Mouse (Mus musculus): Measurements from ENCODE around the gene Kcnq2. TPM values are rescaled to one million over a fixed set of nuclear protein-coding genes. Genes with fewer than 3 reads are reported as not detected.

Gene Kcnq2
- polyA plus RNA-seq, 1 experiment from 2014 or later = 0.11 TPM

DNA sequence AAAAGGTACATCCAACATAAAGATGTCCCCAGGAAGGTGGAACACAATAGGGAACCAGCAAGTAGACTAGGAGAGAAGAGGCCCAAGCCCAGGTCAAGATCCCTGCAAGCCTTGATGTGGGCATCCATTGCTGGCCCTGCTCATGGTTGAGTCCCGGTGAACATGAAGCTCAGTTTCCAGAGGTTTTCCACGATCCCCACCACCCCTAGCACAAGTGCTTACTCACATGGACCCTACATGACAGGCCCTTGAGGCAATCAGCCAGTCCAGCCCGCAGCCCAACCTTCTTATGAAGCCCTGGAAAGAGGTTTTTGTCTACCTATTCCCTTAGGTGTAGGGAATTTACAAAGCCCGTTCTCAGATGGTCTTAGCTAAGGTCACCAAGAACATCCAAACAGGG is 22.1 kb upstream of the Kcnq2 start:
- 62% methylated on average over 4 of the region's 4 CpGs for WGBS
- Histone ChIP-seq H3K4me1 (replicated peaks) (peaks cover 59% of the 10 kb centered on the region), H3K4me3 (peak overlapping the region; percentile 55), H3K9me3 (replicated peaks) (no peaks in the 10 kb centered on the region), H3K27ac (ENCODE audit: poor library complexity, severe bottlenecking) (peak overlapping the region; percentile 79; the same call in 1 of the 2 replicates), H3K9ac (peak overlapping the region; percentile 76; the same call in 1 of the 2 replicates), H3K36me3 (peaks cover 11% of the 10 kb centered on the region), H3K27me3 (replicated peaks) (peaks cover 53% of the 10 kb centered on the region), H3K4me2 (peak overlapping the region; percentile 62)
- no peak for ATAC-seq (ENCODE audit: insufficient number of reproducible peaks, low FRiP score)

DNA sequence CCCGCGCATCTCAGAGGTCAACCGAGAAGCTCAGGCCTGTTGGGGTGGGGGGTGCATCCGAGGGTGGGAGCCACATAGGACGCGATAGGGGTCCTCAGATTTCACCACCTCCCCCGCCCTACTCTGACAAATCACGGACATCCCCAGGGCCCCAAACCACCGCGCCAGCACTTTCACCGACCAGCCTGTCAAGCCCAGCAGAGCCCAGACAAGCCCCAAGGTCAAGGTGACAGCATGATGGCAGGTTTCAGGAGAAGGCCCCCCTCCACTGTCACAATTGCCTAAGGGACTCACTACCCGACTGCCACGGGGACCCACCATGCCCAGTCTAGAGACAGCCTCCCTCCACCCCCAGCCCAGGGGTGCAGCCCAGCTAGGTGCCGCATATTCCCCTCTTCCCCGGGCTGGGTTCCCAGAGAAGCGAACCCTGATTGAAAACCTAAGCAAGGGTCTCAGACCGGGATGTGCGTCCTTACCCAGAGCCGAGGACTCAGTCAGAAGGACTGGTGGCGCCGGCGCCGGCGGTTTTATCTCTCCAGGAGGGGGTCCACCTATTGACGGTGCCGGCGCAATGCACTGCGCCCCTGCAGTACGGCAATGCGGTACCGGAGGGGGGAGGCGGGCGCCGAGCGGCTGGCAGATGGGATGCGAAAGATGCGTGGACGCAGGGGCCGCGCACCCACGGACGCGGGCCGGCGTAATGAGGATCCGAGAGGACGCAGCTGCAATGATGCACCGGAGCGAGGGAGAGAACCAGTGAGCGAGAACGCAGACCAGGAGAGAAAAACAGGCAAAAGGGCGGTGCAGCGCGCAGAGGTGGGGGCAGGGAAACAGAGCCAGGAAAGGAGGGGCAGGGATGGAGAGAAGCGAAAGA is 21.4 kb upstream of the Kcnq2 start, which contains the start of gene Eef1a2:
Eef1a2 (minus strand) TSS at position 767 of the 874 bp plus-strand sequence.
- Histone ChIP-seq H3K4me1 (replicated peaks) (peaks cover 59% of the 10 kb centered on the region), H3K27ac (ENCODE audit: poor library complexity, severe bottlenecking) (peak within 1 kb of the TSS; percentile 79), H3K9me3 (replicated peaks) (no peaks in the 10 kb centered on the region), H3K36me3 (peaks cover 14% of the 10 kb centered on the region), H3K9ac (peak within 1 kb of the TSS; percentile 76), H3K4me3 (peak within 1 kb of the TSS; percentile 55), H3K27me3 (replicated peaks) (peaks cover 57% of the 10 kb centered on the region), H3K4me2 (peak within 1 kb of the TSS; percentile 62)
- ATAC-seq (ENCODE audit: insufficient number of reproducible peaks, low FRiP score) = peak; percentile 37; the same call in 1 of the 2 replicates
- WGBS = 2% methylated on average over 55 of the region's 55 CpGs

DNA sequence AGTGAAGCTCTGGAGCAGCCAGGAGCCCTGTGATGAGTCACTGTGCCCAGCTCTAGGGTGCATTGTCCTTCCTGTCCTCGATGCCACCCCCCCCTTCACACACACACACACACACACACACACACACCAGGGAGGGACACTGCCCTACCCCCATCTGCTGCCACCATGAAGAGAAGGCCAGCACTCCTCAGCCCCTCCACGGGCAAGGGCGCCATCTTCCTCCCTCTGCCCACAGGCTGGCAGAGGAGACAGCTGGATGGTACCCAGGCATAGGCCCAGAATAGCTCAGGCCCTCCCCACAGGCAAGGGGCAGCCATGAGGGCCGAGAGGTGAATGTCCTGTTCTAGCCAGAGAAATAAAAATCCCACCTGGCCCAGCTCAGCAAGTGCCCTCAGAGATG is 20.7 kb upstream of the Kcnq2 start:
- Histone ChIP-seq H3K9ac (peak overlapping the region; percentile 76), H3K9me3 (replicated peaks) (no peaks in the 10 kb centered on the region), H3K27me3 (replicated peaks) (peaks cover 58% of the 10 kb centered on the region), H3K36me3 (peaks cover 17% of the 10 kb centered on the region), H3K4me2 (peak overlapping the region; percentile 62), H3K4me3 (peak overlapping the region; percentile 55), H3K27ac (ENCODE audit: poor library complexity, severe bottlenecking) (peak overlapping the region; percentile 79), H3K4me1 (replicated peaks) (peaks cover 62% of the 10 kb centered on the region)
- 0 out of 2 replicates have a peak, but pooled peaks have one; percentile 2 for ATAC-seq (ENCODE audit: insufficient number of reproducible peaks, low FRiP score)
- 61% methylated on average over 4 of the region's 4 CpGs for WGBS

DNA sequence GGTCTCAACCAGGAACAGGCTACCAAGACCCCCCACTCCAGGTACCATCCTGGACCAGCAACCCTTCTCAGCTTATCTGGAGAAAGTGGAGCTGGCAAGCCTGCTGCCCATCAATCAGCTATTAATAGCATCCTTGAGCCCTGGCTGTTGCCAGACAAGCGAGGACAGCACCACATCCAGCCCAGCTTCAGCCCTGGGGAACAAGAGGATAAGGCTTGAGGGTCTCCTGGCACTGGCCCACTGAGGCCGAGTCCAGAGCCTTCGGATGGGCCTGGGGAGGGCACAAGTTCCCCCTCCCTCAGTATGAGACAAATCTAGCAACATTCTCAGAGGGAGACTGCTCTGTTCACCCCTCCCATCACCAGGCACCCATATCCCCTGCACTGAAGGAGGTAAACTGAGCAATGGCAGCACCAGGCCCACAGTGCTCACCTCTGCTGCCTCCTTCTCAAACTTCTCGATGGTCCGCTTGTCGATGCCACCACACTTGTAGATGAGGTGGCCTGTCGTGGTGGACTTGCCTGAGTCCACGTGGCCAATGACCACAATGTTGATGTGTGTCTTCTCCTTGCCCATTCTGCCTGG is 19.8 kb upstream of the Kcnq2 start:
- peaks cover 59% of the 10 kb centered on the region for H3K4me1 ChIP-seq (replicated peaks)
- H3K27me3 ChIP-seq (replicated peaks) = peaks cover 66% of the 10 kb centered on the region
- 51% methylated on average over 8 of the region's 8 CpGs for WGBS

DNA sequence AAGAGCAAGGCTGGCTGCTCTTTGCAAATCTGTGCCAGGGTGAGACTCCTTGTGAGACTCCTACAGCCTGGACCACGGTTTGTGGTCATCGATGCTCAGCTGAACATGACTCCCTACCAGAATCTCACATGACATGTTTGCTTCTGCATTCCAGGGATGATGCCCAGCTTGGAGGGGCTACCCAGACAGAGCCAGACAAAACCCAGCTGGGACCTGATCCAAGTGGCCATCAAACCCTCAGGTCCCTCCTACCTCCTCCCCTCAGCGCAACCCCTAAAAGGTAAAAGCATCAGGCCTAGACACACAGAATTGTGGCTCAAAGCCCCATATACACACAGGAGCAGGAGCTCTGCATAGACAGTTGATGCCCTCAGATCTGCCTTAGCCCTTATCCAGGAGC is 19.3 kb upstream of the Kcnq2 start:
- no peak overlapping the region; the same call in 1 of the 2 replicates for H3K4me3 ChIP-seq
- peaks cover 72% of the 10 kb centered on the region for H3K27me3 ChIP-seq (replicated peaks)
- no peak for ATAC-seq (ENCODE audit: insufficient number of reproducible peaks, low FRiP score)
- H3K4me2 ChIP-seq = peak overlapping the region; percentile 62
- H3K9me3 ChIP-seq (replicated peaks) = no peaks in the 10 kb centered on the region
- WGBS = 73% methylated on average over 3 of the region's 3 CpGs
- peaks cover 53% of the 10 kb centered on the region for H3K4me1 ChIP-seq (replicated peaks)
- no peak overlapping the region for H3K9ac ChIP-seq
- peaks cover 31% of the 10 kb centered on the region for H3K36me3 ChIP-seq
- H3K27ac ChIP-seq (ENCODE audit: poor library complexity, severe bottlenecking) = peak overlapping the region; percentile 34; the same call in 1 of the 2 replicates

More for the DNA sequence above, 19.8 kb upstream of the Kcnq2 start:
- Histone ChIP-seq H3K9ac (peak overlapping the region; percentile 76), H3K9me3 (replicated peaks) (no peaks in the 10 kb centered on the region), H3K4me2 (peak overlapping the region; percentile 62), H3K36me3 (peaks cover 26% of the 10 kb centered on the region), H3K4me3 (peak overlapping the region; percentile 55), H3K27ac (ENCODE audit: poor library complexity, severe bottlenecking) (peak overlapping the region; percentile 79)
- ATAC-seq (ENCODE audit: insufficient number of reproducible peaks, low FRiP score) = no peak

DNA sequence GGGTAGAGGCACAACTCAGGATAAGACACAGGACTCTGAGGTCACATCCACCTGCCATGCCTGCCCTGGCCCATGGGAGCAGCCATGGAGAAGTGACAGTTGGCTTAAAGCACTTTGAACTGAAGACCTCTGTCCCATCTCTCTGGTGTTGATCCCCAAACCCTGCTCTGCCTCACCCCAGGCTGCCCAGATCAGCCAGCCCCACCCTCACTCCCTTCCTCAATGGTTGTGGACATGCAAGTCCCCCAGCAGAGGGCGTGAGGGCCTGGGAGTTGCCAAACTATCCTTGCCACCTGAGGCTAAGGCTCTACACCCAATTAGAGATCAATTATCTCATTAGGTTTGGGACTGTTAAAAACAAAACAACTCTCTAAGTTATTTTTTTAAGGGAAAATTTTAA is 18.7 kb upstream of the Kcnq2 start:
- no peak overlapping the region for H3K4me2 ChIP-seq
- WGBS = 11% methylated on average over 1 of the region's 1 CpGs
- H3K27ac ChIP-seq (ENCODE audit: poor library complexity, severe bottlenecking) = no peak overlapping the region
- H3K4me1 ChIP-seq (replicated peaks) = peaks cover 48% of the 10 kb centered on the region
- H3K9ac ChIP-seq = no peak overlapping the region
- H3K27me3 ChIP-seq (replicated peaks) = peaks cover 77% of the 10 kb centered on the region
- no peaks in the 10 kb centered on the region for H3K9me3 ChIP-seq (replicated peaks)
- peaks cover 32% of the 10 kb centered on the region for H3K36me3 ChIP-seq
- no peak overlapping the region for H3K4me3 ChIP-seq
- no peak for ATAC-seq (ENCODE audit: insufficient number of reproducible peaks, low FRiP score)

DNA sequence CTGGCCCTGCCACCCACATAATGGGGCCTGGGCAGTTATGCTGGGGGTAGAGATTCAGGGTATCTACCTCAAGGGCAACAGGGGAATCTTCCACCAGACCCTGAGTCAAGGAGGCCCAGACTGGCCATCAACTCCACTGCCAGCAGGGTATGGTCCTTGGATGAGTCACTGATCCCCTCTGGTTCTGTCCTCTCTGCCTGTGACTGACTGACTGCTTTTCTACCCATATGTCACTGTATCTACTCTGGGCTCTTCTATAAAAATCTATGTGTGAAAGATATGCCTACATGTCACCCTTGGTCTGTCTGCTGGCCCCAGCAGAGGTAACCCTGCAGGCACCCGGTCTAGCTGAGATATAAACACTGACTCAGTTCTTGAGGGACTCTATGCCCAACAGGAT is 18.0 kb upstream of the Kcnq2 start:
- 69% methylated on average over 1 of the region's 1 CpGs for WGBS
- H3K27me3 ChIP-seq (replicated peaks) = peaks cover 82% of the 10 kb centered on the region

DNA sequence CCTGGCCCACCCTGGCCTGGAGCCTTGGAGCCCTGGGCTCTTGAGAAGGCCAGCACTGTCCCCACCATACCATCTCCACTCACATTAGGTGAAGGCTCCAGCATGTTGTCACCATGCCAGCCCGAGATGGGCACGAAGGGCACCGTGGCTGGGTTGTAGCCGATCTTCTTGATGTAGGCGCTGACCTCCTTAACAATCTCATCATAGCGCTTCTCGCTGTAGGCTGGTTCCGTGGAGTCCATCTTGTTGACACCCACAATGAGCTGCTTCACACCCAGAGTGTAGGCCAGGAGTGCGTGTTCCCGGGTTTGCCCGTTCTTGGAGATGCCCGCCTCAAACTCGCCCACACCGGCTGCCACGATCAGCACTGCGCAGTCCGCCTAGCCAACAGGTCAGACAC is 17.6 kb upstream of the Kcnq2 start:
- no peak overlapping the region for H3K9ac ChIP-seq
- H3K36me3 ChIP-seq = peaks cover 35% of the 10 kb centered on the region
- peaks cover 49% of the 10 kb centered on the region for H3K4me1 ChIP-seq (replicated peaks)
- no peak overlapping the region for H3K4me2 ChIP-seq
- no peak overlapping the region for H3K4me3 ChIP-seq
- 84% methylated on average over 17 of the region's 17 CpGs for WGBS
- no peak overlapping the region for H3K27ac ChIP-seq (ENCODE audit: poor library complexity, severe bottlenecking)
- peaks cover 81% of the 10 kb centered on the region for H3K27me3 ChIP-seq (replicated peaks)
- no peak for ATAC-seq (ENCODE audit: insufficient number of reproducible peaks, low FRiP score)
- H3K9me3 ChIP-seq (replicated peaks) = no peaks in the 10 kb centered on the region

More for the DNA sequence above, 18.0 kb upstream of the Kcnq2 start:
- ATAC-seq (ENCODE audit: insufficient number of reproducible peaks, low FRiP score) = no peak
- H3K9me3 ChIP-seq (replicated peaks) = no peaks in the 10 kb centered on the region
- H3K4me2 ChIP-seq = no peak overlapping the region
- H3K4me1 ChIP-seq (replicated peaks) = peaks cover 48% of the 10 kb centered on the region
- peaks cover 34% of the 10 kb centered on the region for H3K36me3 ChIP-seq
- no peak overlapping the region for H3K27ac ChIP-seq (ENCODE audit: poor library complexity, severe bottlenecking)
- H3K4me3 ChIP-seq = no peak overlapping the region
- no peak overlapping the region for H3K9ac ChIP-seq

DNA sequence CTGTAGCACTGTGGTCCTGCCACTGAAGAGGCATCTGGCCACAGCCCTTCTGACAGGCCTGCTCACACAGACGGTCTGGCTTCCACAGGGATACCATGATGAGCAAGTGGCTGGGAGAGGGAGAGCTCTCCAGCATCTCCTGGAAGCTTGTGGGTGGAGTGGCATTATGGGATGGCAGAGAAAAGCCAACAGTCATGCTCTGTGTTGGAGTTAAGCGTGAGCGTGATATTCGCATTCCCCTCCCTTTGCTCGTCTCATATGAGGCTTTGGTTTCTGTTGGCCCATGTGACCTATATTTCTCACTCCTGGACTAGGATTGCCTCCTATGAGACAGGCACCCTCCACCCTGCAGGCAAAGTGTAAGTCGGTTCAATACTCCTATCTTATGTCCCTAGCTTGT is 15.2 kb upstream of the Kcnq2 start:
- peaks cover 31% of the 10 kb centered on the region for H3K4me1 ChIP-seq (replicated peaks)
- no peak overlapping the region for H3K27ac ChIP-seq (ENCODE audit: poor library complexity, severe bottlenecking)
- H3K4me2 ChIP-seq = no peak overlapping the region
- no peaks in the 10 kb centered on the region for H3K9me3 ChIP-seq (replicated peaks)
- peaks cover 35% of the 10 kb centered on the region for H3K36me3 ChIP-seq
- no peak overlapping the region for H3K4me3 ChIP-seq
- ATAC-seq (ENCODE audit: insufficient number of reproducible peaks, low FRiP score) = no peak
- 56% methylated on average over 6 of the region's 6 CpGs for WGBS
- peaks cover 70% of the 10 kb centered on the region for H3K27me3 ChIP-seq (replicated peaks)
- no peak overlapping the region for H3K9ac ChIP-seq

DNA sequence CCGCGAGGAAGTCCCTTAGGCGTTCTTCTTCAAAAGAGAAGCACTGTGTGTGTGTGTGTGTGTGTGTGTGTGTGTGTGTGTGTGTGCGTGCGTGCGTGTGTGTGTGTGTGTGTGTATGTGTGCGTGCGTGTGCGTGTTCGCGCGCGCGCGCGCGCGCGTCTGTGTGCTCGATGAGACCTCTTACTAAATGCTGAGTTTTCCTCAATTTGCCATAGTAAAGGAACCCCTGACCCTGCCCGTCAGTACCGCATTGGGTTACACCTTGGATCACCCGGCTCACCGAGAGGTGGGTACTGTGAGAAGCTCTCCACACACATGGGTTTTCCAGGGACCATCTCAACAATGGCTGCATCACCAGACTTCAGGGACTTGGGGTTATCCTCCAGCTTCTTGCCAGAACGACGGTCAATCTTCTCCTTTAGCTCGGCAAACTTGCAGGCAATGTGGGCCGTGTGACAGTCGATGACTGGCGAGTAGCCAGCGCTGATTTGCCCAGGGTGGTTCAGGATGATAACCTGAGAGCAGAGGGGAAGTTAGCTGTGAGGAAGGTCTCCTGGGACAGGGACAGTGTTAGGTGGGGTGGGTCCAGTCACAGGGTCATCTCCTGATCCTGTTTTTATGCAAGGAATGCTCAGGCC is 13.3 kb upstream of the Kcnq2 start:
- peaks cover 35% of the 10 kb centered on the region for H3K36me3 ChIP-seq
- H3K27me3 ChIP-seq (replicated peaks) = peaks cover 76% of the 10 kb centered on the region

More for the DNA sequence above, 13.3 kb upstream of the Kcnq2 start:
- Histone ChIP-seq H3K4me1 (replicated peaks) (peaks cover 16% of the 10 kb centered on the region), H3K4me2 (peak overlapping the region; percentile 77), H3K9ac (0 out of 2 replicates have a peak overlapping the region, but pooled peaks have one; percentile 32), H3K27ac (ENCODE audit: poor library complexity, severe bottlenecking) (no peak overlapping the region), H3K4me3 (peak overlapping the region; percentile 42), H3K9me3 (replicated peaks) (no peaks in the 10 kb centered on the region)
- 25% methylated on average over 27 of the region's 31 CpGs for WGBS
- no peak for ATAC-seq (ENCODE audit: insufficient number of reproducible peaks, low FRiP score)

All from heart, embryonic 12.5 days (tissue).